Mouse (Mus musculus): ENCODE measurements at regions not wholly inside any gene's neighbourhood (a gene's known extent, or its start where the extent isn't known, plus 50 kb on each side); places are given as distances from the start of the nearest gene placed in this dataset.

- no peak for DNase-seq
These were observed 559.9 kb downstream of the Ebf1 start for GRCm38 (mm10) chr11:45176971-45177370.

GRCm38 (mm10) chr11:45178036-45178435, 560.9 kb downstream of the Ebf1 start:
- no peak for DNase-seq

- DNase-seq: no peak
These were observed 561.9 kb downstream of the Ebf1 start for GRCm38 (mm10) chr11:45179019-45179418.

- DNase-seq: no peak
These were observed 573.7 kb downstream of the Ebf1 start for GRCm38 (mm10) chr11:45190601-45191370.

- DNase-seq: no peak
These were observed 574.5 kb downstream of the Ebf1 start for GRCm38 (mm10) chr11:45191392-45192189.

GRCm38 (mm10) chr11:45193319-45193718, 576.2 kb downstream of the Ebf1 start:
- no peak for DNase-seq

GRCm38 (mm10) chr11:45199520-45199919, 582.4 kb downstream of the Ebf1 start:
- DNase-seq: no peak

- DNase-seq: peak in 1 of 2 experiments; percentile 9
These were observed 583.7 kb downstream of the Ebf1 start for GRCm38 (mm10) chr11:45200714-45201405.

GRCm38 (mm10) chr11:45203446-45203845, 586.3 kb downstream of the Ebf1 start:
- no peak for DNase-seq

GRCm38 (mm10) chr11:45206611-45207525, 589.8 kb downstream of the Ebf1 start:
- DNase-seq: no peak

GRCm38 (mm10) chr11:45214096-45214495, 597.0 kb downstream of the Ebf1 start:
- DNase-seq: no peak

- no peak for DNase-seq
These were observed 599.9 kb downstream of the Ebf1 start for GRCm38 (mm10) chr11:45216942-45217474.

GRCm38 (mm10) chr11:45219239-45219638, 602.1 kb downstream of the Ebf1 start:
- no peak for DNase-seq

GRCm38 (mm10) chr11:45222021-45222420, 604.9 kb downstream of the Ebf1 start:
- DNase-seq: no peak

- no peak for DNase-seq
These were observed 616.1 kb upstream of the Clint1 start for GRCm38 (mm10) chr11:45235476-45236412.

GRCm38 (mm10) chr11:45237056-45237455, 614.8 kb upstream of the Clint1 start:
- DNase-seq: no peak

GRCm38 (mm10) chr11:45239044-45239443, 612.8 kb upstream of the Clint1 start:
- no peak for DNase-seq

GRCm38 (mm10) chr11:45240419-45240818, 611.4 kb upstream of the Clint1 start:
- no peak for DNase-seq

- DNase-seq: no peak
These were observed 610.2 kb upstream of the Clint1 start for GRCm38 (mm10) chr11:45241671-45242070.

- no peak for DNase-seq
These were observed 607.1 kb upstream of the Clint1 start for GRCm38 (mm10) chr11:45244796-45245195.

- no peak for DNase-seq
These were observed 595.8 kb upstream of the Clint1 start for GRCm38 (mm10) chr11:45256019-45256418.

Measured in kidney, adult 8-10 months (tissue).